Mouse (Mus musculus): ENCODE data around the gene Slc52a3. TPM values are rescaled to one million over a fixed set of nuclear protein-coding genes. Genes with fewer than 3 reads are reported as not detected.
A peak's percentile ranks its signal among the peaks of the same experiment; 100 is the strongest.

The Slc52a3 gene
- total and polyA plus RNA-seq, 3 experiments: 14.8 to 17.0 TPM; not detected in 1

DNA sequence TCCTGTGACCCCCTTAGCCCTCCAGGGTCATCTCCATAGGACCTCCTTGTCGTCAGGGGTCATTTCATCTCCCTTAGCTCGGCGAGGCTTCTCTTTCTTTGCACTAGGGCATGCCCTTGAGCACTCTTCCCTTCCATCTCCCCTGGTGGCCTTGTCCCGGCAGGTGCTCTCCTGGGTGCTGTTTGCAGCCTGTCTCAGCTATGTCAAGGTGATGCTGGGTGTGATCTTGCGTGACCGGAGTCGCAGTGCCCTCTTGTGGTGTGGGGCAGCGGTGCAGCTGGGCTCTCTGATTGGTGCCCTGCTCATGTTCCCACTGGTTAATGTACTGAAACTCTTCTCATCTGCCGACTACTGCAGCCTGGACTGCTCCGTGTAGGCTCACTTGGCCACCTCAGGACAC, 11.5 kb downstream of the Slc52a3 start:
- Histone ChIP-seq H3K4me3 (ENCODE audit: control insufficient read depth in 1 of 2, insufficient read depth in 1 of 2, low read depth in 2 of 2, low read length in 2 of 2) (no peak overlapping the region), H3K79me2 (ENCODE audit: control insufficient read depth, insufficient read depth, low read length, poor library complexity) (no peaks in the 10 kb centered on the region), H3K27me3 (ENCODE audit: control insufficient read depth in 1 of 2, insufficient read depth in 2 of 2, low read length in 2 of 2) (no peaks in the 10 kb centered on the region), H3K4me1 (ENCODE audit: control insufficient read depth in 1 of 2, insufficient read depth in 2 of 2, low read length in 2 of 2) (peaks cover 10 to 17% of the 10 kb centered on the region in 2 experiments), H3K9ac (ENCODE audit: control insufficient read depth, low read depth, low read length, poor library complexity, severe bottlenecking) (no peak overlapping the region), H3K27ac (ENCODE audit: control insufficient read depth, low read depth, low read length) (no peak overlapping the region), H3K9me3 (replicated peaks; ENCODE audit: insufficient read depth, low read length) (no peaks in the 10 kb centered on the region), H3K36me3 (ENCODE audit: control insufficient read depth in 1 of 2, insufficient read depth in 2 of 2, low read length in 2 of 2) (peaks cover 0 to 12% of the 10 kb centered on the region in 2 experiments; a peak in 2 of 4 replicates)
- TF ChIP-seq EP300 (IDR thresholded peaks at IDR 0.05; ENCODE audit: low read depth in 1 of 2, low read length in 2 of 2) (no peak), USF2 (IDR thresholded peaks at IDR 0.05; ENCODE audit: borderline replicate concordance in 1 of 2, insufficient read depth in 1 of 2, low read depth in 1 of 2, low read length in 2 of 2) (no peak), MEF2A (IDR thresholded peaks at IDR 0.05; ENCODE audit: extremely low read depth, insufficient replicate concordance, low read depth, low read length, poor library complexity, severe bottlenecking) (no peak), NRF1 (IDR thresholded peaks at IDR 0.05; ENCODE audit: insufficient read depth, low read depth, low read length, poor library complexity, severe bottlenecking) (no peak), CHD1 (IDR thresholded peaks at IDR 0.05; ENCODE audit: low read depth, low read length) (no peak), TBP (IDR thresholded peaks at IDR 0.05; ENCODE audit: low read depth, low read length) (no peak), CTCF (IDR thresholded peaks at IDR 0.05 in 2 of 3, conservative IDR thresholded peaks at IDR 0.05 in 1 of 3; ENCODE audit: control insufficient read depth in 1 of 3, insufficient read depth in 1 of 3, low read depth in 2 of 3, low read length in 3 of 3, poor library complexity in 1 of 3, severe bottlenecking in 1 of 3) (peak; percentile 61 to 76 (median 75)), RAD21 (IDR thresholded peaks at IDR 0.05; ENCODE audit: low read depth, low read length) (peak; percentile 26), MAZ (IDR thresholded peaks at IDR 0.05; ENCODE audit: low read depth, low read length) (no peak), MXI1 (IDR thresholded peaks at IDR 0.05; ENCODE audit: low read depth, low read length) (no peak), POLR2AphosphoS5 (IDR thresholded peaks at IDR 0.05; ENCODE audit: borderline replicate concordance, low read depth, low read length) (no peak), GABPA (IDR thresholded peaks at IDR 0.05; ENCODE audit: low read depth, low read length) (no peak), POLR2A (IDR thresholded peaks at IDR 0.05; ENCODE audit: control insufficient read depth in 1 of 2, insufficient read depth in 1 of 2, low read depth in 1 of 2, low read length in 2 of 2, poor library complexity in 1 of 2) (no peak), MYB (IDR thresholded peaks at IDR 0.05; ENCODE audit: low read depth, low read length) (no peak), ETS1 (IDR thresholded peaks at IDR 0.05; ENCODE audit: low read depth, low read length) (no peak), SMC3 (IDR thresholded peaks at IDR 0.05; ENCODE audit: low read depth, low read length) (peak; percentile 52), ZMIZ1 (IDR thresholded peaks at IDR 0.05; ENCODE audit: low read depth, low read length) (no peak), KAT2A (conservative IDR thresholded peaks at IDR 0.05; ENCODE audit: low read depth, low read length) (no peak), ZC3H11A (IDR thresholded peaks at IDR 0.05; ENCODE audit: low read depth, low read length) (peak; percentile 41; the same call in 1 of the 2 replicates)
- no peak for DNase-seq (ENCODE audit: low read depth, low spot score)
